ENCODE assay signal across 8 mouse cellular contexts in genomic region chr7:3331581-3332223, GRCm38 (mm10). TPM values are rescaled to one million over a fixed set of nuclear protein-coding genes. Genes with fewer than 3 reads are reported as not detected.
DNase-seq lines count a peak whose midpoint lies in the region; ATAC-seq and TF ChIP-seq lines count a peak whose summit lies in the region.

No protein-coding gene starts in this region.

- H3K4me2 ChIP-seq in heart, embryonic 12.5 days = peak overlapping the region; percentile 83
- peak overlapping the region; percentile 74 for H3K4me2 ChIP-seq in kidney, postnatal 0 days (ENCODE audit: low read length)
- peak overlapping the region; percentile 59 for H3K4me2 ChIP-seq in limb, embryonic 15.5 days
- peak overlapping the region; percentile 84 for H3K4me2 ChIP-seq in neural tube, embryonic 13.5 days

- peak overlapping the region; percentile 49; the same call in 1 of the 2 replicates for H3K9ac ChIP-seq in heart, embryonic 12.5 days
- 0 out of 2 replicates have a peak overlapping the region, but pooled peaks have one; percentile 27 for H3K9ac ChIP-seq in kidney, postnatal 0 days (ENCODE audit: low read depth, low read length)
- H3K9ac ChIP-seq in limb, embryonic 15.5 days = 0 out of 2 replicates have a peak overlapping the region, but pooled peaks have one; percentile 21
- H3K9ac ChIP-seq in neural tube, embryonic 13.5 days = peak overlapping the region; percentile 89

- peak; percentile 86 for ATAC-seq in heart, embryonic 12.5 days (ENCODE audit: insufficient number of reproducible peaks, low FRiP score)
- peak; percentile 82 for ATAC-seq in kidney, postnatal 0 days (replicated peaks; ENCODE audit: low FRiP score, low read depth)
- ATAC-seq in limb, embryonic 15.5 days (ENCODE audit: insufficient number of reproducible peaks, low FRiP score, low TSS enrichment, low read depth) = peak; percentile 93
- peak; percentile 95 for ATAC-seq in neural tube, embryonic 13.5 days (ENCODE audit: low read depth)

- H3K4me3 ChIP-seq in forebrain, embryonic 10.5 days = peak overlapping the region; percentile 83
- peak overlapping the region; percentile 66 for H3K4me3 ChIP-seq in heart, embryonic 12.5 days
- peak overlapping the region; percentile 54 for H3K4me3 ChIP-seq in kidney, postnatal 0 days (replicated peaks; ENCODE audit: low read depth, low read length)
- peak overlapping the region; percentile 68 for H3K4me3 ChIP-seq in limb, embryonic 15.5 days
- H3K4me3 ChIP-seq in neural tube, embryonic 13.5 days = peak overlapping the region; percentile 79

- H3K9me3 ChIP-seq in forebrain, embryonic 10.5 days = no peaks in the 10 kb centered on the region; the same call in 1 of the 2 replicates
- no peaks in the 10 kb centered on the region for H3K9me3 ChIP-seq in heart, embryonic 12.5 days (replicated peaks)
- no peaks in the 10 kb centered on the region for H3K9me3 ChIP-seq in kidney, postnatal 0 days (replicated peaks; ENCODE audit: low read length)
- no peaks in the 10 kb centered on the region for H3K9me3 ChIP-seq in limb, embryonic 15.5 days
- H3K9me3 ChIP-seq in neural tube, embryonic 13.5 days = no peaks in the 10 kb centered on the region

- 1% methylated on average over 26 of the region's 27 CpGs for WGBS in forebrain, embryonic 10.5 days
- WGBS in heart, embryonic 12.5 days = under 1% methylated on average over 27 of the region's 27 CpGs
- under 1% methylated on average over 27 of the region's 27 CpGs for WGBS in kidney, postnatal 0 days
- under 1% methylated on average over 22 of the region's 27 CpGs for WGBS in limb, embryonic 15.5 days
- under 1% methylated on average over 27 of the region's 27 CpGs for WGBS in neural tube, embryonic 13.5 days

- 0 out of 2 replicates have a peak, but pooled peaks have one; percentile 14 for TF ChIP-seq CTCF in kidney, postnatal 0 days (IDR thresholded peaks at IDR 0.05; ENCODE audit: low read depth)

- H3K27ac ChIP-seq in forebrain, embryonic 10.5 days = peak overlapping the region; percentile 95
- H3K27ac ChIP-seq in heart, embryonic 12.5 days (ENCODE audit: poor library complexity, severe bottlenecking) = no peak overlapping the region
- H3K27ac ChIP-seq in kidney, postnatal 0 days = peak overlapping the region; percentile 13; the same call in 1 of the 2 replicates
- H3K27ac ChIP-seq in limb, embryonic 15.5 days = peak overlapping the region; percentile 92
- peak overlapping the region; percentile 85 for H3K27ac ChIP-seq in neural tube, embryonic 13.5 days (replicated peaks)

- DNase-seq in urinary bladder, postnatal 14 days (ENCODE audit: low spot score) = peak; percentile 43
- no peak for DNase-seq in urinary bladder, postnatal 10 days (ENCODE audit: low spot score)
- DNase-seq in forebrain, embryonic 10.5 days (ENCODE audit: extremely low spot score, low spot score) = peak; percentile 87
- DNase-seq in kidney, postnatal 0 days (ENCODE audit: low spot score) = peak; percentile 87
- peak; percentile 23 for DNase-seq in thymus, postnatal 14 days

- H3K27me3 ChIP-seq in forebrain, embryonic 10.5 days (ENCODE audit: poor library complexity, severe bottlenecking) = peaks cover 26% of the 10 kb centered on the region
- peaks cover 61% of the 10 kb centered on the region for H3K27me3 ChIP-seq in heart, embryonic 12.5 days (replicated peaks)
- 0 out of 2 replicates have a peak, but pooled peaks cover 3% of the 10 kb centered on the region for H3K27me3 ChIP-seq in kidney, postnatal 0 days (ENCODE audit: insufficient read depth, low read length)
- H3K27me3 ChIP-seq in limb, embryonic 15.5 days = peaks cover 5% of the 10 kb centered on the region; the same call in 1 of the 2 replicates
- peaks cover 13% of the 10 kb centered on the region for H3K27me3 ChIP-seq in neural tube, embryonic 13.5 days

- H3K4me1 ChIP-seq in forebrain, embryonic 10.5 days = peaks cover 42% of the 10 kb centered on the region
- peaks cover 12% of the 10 kb centered on the region; the same call in 1 of the 2 replicates for H3K4me1 ChIP-seq in heart, embryonic 12.5 days (replicated peaks)
- H3K4me1 ChIP-seq in kidney, postnatal 0 days (replicated peaks; ENCODE audit: insufficient read depth, low read length) = 0 out of 2 replicates have a peak, but pooled peaks cover 8% of the 10 kb centered on the region
- peaks cover 21% of the 10 kb centered on the region for H3K4me1 ChIP-seq in limb, embryonic 15.5 days
- peaks cover 20% of the 10 kb centered on the region for H3K4me1 ChIP-seq in neural tube, embryonic 13.5 days (replicated peaks)

- peaks cover 7% of the 10 kb centered on the region for H3K36me3 ChIP-seq in forebrain, embryonic 10.5 days (replicated peaks)
- H3K36me3 ChIP-seq in heart, embryonic 12.5 days = no peaks in the 10 kb centered on the region
- H3K36me3 ChIP-seq in kidney, postnatal 0 days (ENCODE audit: insufficient read depth, low read length) = no peaks in the 10 kb centered on the region
- H3K36me3 ChIP-seq in limb, embryonic 15.5 days = no peaks in the 10 kb centered on the region
- H3K36me3 ChIP-seq in neural tube, embryonic 13.5 days = no peaks in the 10 kb centered on the region

RNA-seq across cellular contexts. Expression of gene Cacng7, which starts 1.1 kb away (rescaled TPM):
- polyA plus RNA-seq in forebrain, embryonic 10.5 days (2016; fragmentation: Nextera tagmentation; extraction: Ambion mirVana) = 1.7 and 2.2 TPM in 2 replicates
- polyA plus RNA-seq in heart, embryonic 12.5 days (2016; fragmentation: Nextera tagmentation; extraction: Ambion mirVana) = 0.17 and 0.32 TPM in 2 replicates
- polyA plus RNA-seq in kidney, postnatal 0 days (2015; fragmentation: Nextera tagmentation; extraction: Ambion mirVana) = 0.64 and 0.83 TPM in 2 replicates
- polyA plus RNA-seq in limb, embryonic 15.5 days (2015; fragmentation: Nextera tagmentation; extraction: Ambion mirVana) = 1.7 and 2.6 TPM in 2 replicates
- polyA plus RNA-seq in neural tube, embryonic 13.5 days (2015; fragmentation: Nextera tagmentation; extraction: Ambion mirVana) = 4.2 and 4.5 TPM in 2 replicates

RNA-seq across cellular contexts. Expression of gene Prkcg, which starts 42.7 kb away (rescaled TPM):
- polyA plus RNA-seq in forebrain, embryonic 10.5 days (2016; fragmentation: Nextera tagmentation; extraction: Ambion mirVana) = 0.71 and 1.2 TPM in 2 replicates
- 0.14 and 0.19 TPM in 2 replicates for polyA plus RNA-seq in heart, embryonic 12.5 days (2016; fragmentation: Nextera tagmentation; extraction: Ambion mirVana)
- polyA plus RNA-seq in kidney, postnatal 0 days (2015; fragmentation: Nextera tagmentation; extraction: Ambion mirVana) = 0.05 TPM in 2 replicates
- polyA plus RNA-seq in limb, embryonic 15.5 days (2015; fragmentation: Nextera tagmentation; extraction: Ambion mirVana) = 0.12 and 0.35 TPM in 2 replicates
- 0.64 and 0.76 TPM in 2 replicates for polyA plus RNA-seq in neural tube, embryonic 13.5 days (2015; fragmentation: Nextera tagmentation; extraction: Ambion mirVana)

RNA-seq across cellular contexts. Expression of gene Myadm, which starts 42.8 kb away (rescaled TPM):
- 20.9 and 25.0 TPM in 2 replicates for polyA plus RNA-seq in forebrain, embryonic 10.5 days (2016; fragmentation: Nextera tagmentation; extraction: Ambion mirVana)
- 186 and 202 TPM in 2 replicates for polyA plus RNA-seq in heart, embryonic 12.5 days (2016; fragmentation: Nextera tagmentation; extraction: Ambion mirVana)
- polyA plus RNA-seq in kidney, postnatal 0 days (2015; fragmentation: Nextera tagmentation; extraction: Ambion mirVana) = 73.0 and 79.8 TPM in 2 replicates
- polyA plus RNA-seq in limb, embryonic 15.5 days (2015; fragmentation: Nextera tagmentation; extraction: Ambion mirVana) = 125 and 177 TPM in 2 replicates
- polyA plus RNA-seq in neural tube, embryonic 13.5 days (2015; fragmentation: Nextera tagmentation; extraction: Ambion mirVana) = 40.4 and 46.4 TPM in 2 replicates

RNA-seq across cellular contexts. Expression of gene Cacng8, which starts 58.8 kb away (rescaled TPM):
- polyA plus RNA-seq in forebrain, embryonic 10.5 days (2016; fragmentation: Nextera tagmentation; extraction: Ambion mirVana) = 6.7 and 7.1 TPM in 2 replicates
- polyA plus RNA-seq in heart, embryonic 12.5 days (2016; fragmentation: Nextera tagmentation; extraction: Ambion mirVana) = 1.6 and 1.9 TPM in 2 replicates
- polyA plus RNA-seq in kidney, postnatal 0 days (2015; fragmentation: Nextera tagmentation; extraction: Ambion mirVana) = 0.67 and 1.1 TPM in 2 replicates
- 2.4 and 2.6 TPM in 2 replicates for polyA plus RNA-seq in limb, embryonic 15.5 days (2015; fragmentation: Nextera tagmentation; extraction: Ambion mirVana)
- polyA plus RNA-seq in neural tube, embryonic 13.5 days (2015; fragmentation: Nextera tagmentation; extraction: Ambion mirVana) = 12.1 and 12.8 TPM in 2 replicates

Comparison
In these comparisons a context has a peak if more than half of its experiments do, and no peak if none do; other contexts are left out.
1. H3K9ac ChIP-seq: peak in every context shown above with its lines; median percentile 89 in neural tube, embryonic 13.5 days; 49 in heart, embryonic 12.5 days; 27 in kidney, postnatal 0 days; 21 in limb, embryonic 15.5 days.